Mouse (Mus musculus) intestine, embryonic 16.5 days (tissue): ENCODE results near the gene Cped1. TPM values are rescaled to one million over a fixed set of nuclear protein-coding genes. Genes with fewer than 3 reads are reported as not detected.

Experiments used
- ATAC-seq: fragments of 200-750 bp; cut with Nextera tagmentation; 2 replicates; pipeline ENCODE4 v1.8.0; 2017; ENCODE audit warnings: moderate TSS enrichment, moderate library complexity
- H3K27ac ChIP-seq: fragments of 300-500 bp; sonication (generic); 2 replicates; pipeline ENCODE4 v1.5.1; 2014; ENCODE audit warnings: mild to moderate bottlenecking, low read length
- H3K27me3 ChIP-seq: fragments of 300-500 bp; sonication (generic); replicated peaks from 2 replicates; pipeline ENCODE4 v1.6.1; 2014; ENCODE audit warnings: low read length, control low read depth, mixed read lengths; ENCODE audit not compliant: control insufficient read depth, insufficient read depth
- H3K36me3 ChIP-seq: fragments of 300-500 bp; sonication (generic); 2 replicates; pipeline ENCODE4 v1.6.1; 2014; ENCODE audit warnings: low read length, control low read depth; ENCODE audit not compliant: control insufficient read depth, insufficient read depth
- H3K4me1 ChIP-seq: fragments of 300-500 bp; sonication (generic); 2 replicates; pipeline ENCODE4 v1.6.1; 2014; ENCODE audit warnings: low read length, control low read depth, mixed read lengths; ENCODE audit not compliant: control insufficient read depth, insufficient read depth
- H3K4me2 ChIP-seq: fragments of 300-500 bp; sonication (generic); 2 replicates; pipeline ENCODE4 v1.6.1; 2014; ENCODE audit warnings: low read depth, low read length, control low read depth
- H3K4me3 ChIP-seq: fragments of 300-500 bp; sonication (generic); 2 replicates; pipeline ENCODE4 v1.5.1; 2014; ENCODE audit warnings: mild to moderate bottlenecking, low read length
- H3K9ac ChIP-seq: fragments of 300-500 bp; sonication (generic); 2 replicates; pipeline ENCODE4 v1.6.1; 2014; ENCODE audit warnings: low read depth, low read length
- H3K9me3 ChIP-seq: fragments of 300-500 bp; sonication (generic); 2 replicates; pipeline ENCODE4 v1.6.1; 2016; ENCODE audit warnings: low read length, control low read depth; ENCODE audit not compliant: control insufficient read depth
- WGBS: fragments of 180-500 bp; shearing (Covaris S2); extraction: QIAGEN DNeasy Blood & Tissue Kit; methylation state at CpG from one replicate; pipeline ENCODE4 v1.1.7; 2014; 5-methylcytosine and 5-hydroxymethylcytosine counted together
- polyA plus RNA-seq: library from polyadenylated mRNA; unstranded; fragments of >200 nt; fragmentation: Nextera tagmentation; extraction: Ambion mirVana; gene quantifications from 2 replicates; pipeline ENCODE4 v1.2.1, GENCODE M21; 2015

The Cped1 gene
- polyA plus RNA-seq, 1 experiment from 2014 or later = 17.6 TPM

DNA sequence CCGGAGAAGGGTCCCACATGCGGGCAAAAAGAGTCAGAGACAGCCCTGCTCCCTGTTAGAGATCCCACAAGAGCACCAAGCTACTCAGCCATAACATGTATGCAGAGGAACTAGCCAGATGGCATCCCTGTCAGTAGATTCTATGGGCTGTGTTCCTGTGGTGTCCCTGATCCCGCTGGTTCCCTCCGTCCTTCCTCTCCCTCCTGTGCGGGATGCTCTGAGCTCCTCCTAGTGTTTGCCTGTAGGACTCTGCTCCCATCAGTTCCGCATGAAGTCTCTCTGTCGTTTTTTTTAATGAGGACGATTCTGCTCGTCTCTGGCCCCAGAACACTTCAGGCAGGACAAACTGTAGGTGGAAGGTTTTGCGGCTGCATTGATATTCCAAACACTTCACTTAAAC lies 151.1 kb downstream of the Cped1 start:
- no peaks in the 10 kb centered on the region for H3K4me1 ChIP-seq
- 63% methylated on average over 10 of the region's 10 CpGs for WGBS
- no peak for ATAC-seq
- no peak overlapping the region for H3K27ac ChIP-seq
- H3K9me3 ChIP-seq = no peaks in the 10 kb centered on the region
- H3K27me3 ChIP-seq = no peaks in the 10 kb centered on the region
- H3K4me3 ChIP-seq = no peak overlapping the region
- H3K9ac ChIP-seq = no peak overlapping the region
- no peaks in the 10 kb centered on the region for H3K36me3 ChIP-seq
- H3K4me2 ChIP-seq = no peak overlapping the region

DNA sequence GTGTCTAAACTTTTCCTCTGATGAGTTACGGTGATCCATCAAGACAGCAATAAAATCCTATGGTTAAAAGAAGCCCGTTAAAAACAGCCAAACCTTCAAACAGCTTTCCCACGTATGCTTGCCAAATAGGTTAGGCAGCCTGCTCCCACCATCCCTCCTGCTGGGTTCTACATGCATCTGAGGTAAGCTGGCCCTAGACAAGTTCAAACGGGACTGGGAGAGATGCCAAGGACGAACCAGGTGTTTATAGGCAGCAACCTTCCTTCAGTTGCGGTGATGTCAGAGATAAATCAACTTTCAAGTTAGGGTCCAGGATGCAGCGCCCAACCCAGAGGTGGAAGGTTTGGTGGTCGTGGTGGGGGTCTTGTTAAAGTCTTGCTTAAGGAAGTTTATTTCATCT lies 155.1 kb downstream of the Cped1 start:
- Histone ChIP-seq H3K27ac (no peak overlapping the region), H3K4me3 (no peak overlapping the region), H3K9ac (no peak overlapping the region), H3K4me1 (no peaks in the 10 kb centered on the region), H3K9me3 (no peaks in the 10 kb centered on the region), H3K27me3 (no peaks in the 10 kb centered on the region), H3K4me2 (no peak overlapping the region), H3K36me3 (no peaks in the 10 kb centered on the region)
- 50% methylated on average over 8 of the region's 8 CpGs for WGBS
- ATAC-seq = no peak

DNA sequence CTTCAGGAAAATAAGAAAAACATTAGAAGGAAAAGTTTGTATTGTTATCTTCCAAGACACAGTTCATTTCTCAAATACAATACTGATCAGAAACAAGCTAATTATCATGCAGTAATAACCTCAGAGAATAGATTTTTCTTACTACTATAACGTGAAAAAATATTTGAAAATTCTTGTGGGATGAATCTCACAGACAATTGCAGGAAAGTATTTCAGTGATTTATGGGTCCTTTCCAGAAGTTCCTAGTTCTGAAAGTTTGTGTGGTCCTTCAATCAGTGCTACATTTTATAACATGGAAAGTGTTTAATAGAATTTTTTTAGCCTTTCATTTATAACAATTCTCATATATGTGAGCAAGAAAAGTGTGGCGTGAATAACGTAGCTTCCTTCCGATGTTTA lies 161.5 kb downstream of the Cped1 start:
- H3K36me3 ChIP-seq = no peaks in the 10 kb centered on the region
- no peak for ATAC-seq
- no peak overlapping the region for H3K4me3 ChIP-seq
- H3K27me3 ChIP-seq = no peaks in the 10 kb centered on the region
- 81% methylated on average over 4 of the region's 4 CpGs for WGBS
- no peak overlapping the region for H3K9ac ChIP-seq
- H3K27ac ChIP-seq = no peak overlapping the region
- no peaks in the 10 kb centered on the region for H3K4me1 ChIP-seq
- no peak overlapping the region for H3K4me2 ChIP-seq
- H3K9me3 ChIP-seq = no peaks in the 10 kb centered on the region

DNA sequence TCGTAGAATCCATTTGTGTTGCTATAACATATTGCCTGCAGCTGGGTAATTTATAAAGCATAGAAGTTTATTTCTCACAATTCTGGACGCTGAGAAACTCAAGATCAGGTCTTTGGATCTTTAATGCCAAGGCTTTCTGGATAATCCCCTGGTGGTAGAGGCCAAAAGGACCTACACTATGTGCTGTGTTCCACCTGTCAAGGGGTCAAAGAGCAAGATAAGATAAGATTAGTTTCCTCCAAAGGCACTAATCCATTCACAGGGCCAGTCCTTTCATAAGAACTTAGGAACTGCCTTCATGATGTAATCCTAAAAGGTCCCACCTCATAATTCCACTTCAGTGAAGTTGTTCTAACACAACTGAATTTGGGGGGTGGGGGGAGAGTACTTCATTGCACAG lies 162.8 kb downstream of the Cped1 start:
- 75% methylated on average over 2 of the region's 2 CpGs for WGBS
- ATAC-seq = no peak
- no peaks in the 10 kb centered on the region for H3K4me1 ChIP-seq
- H3K36me3 ChIP-seq = no peaks in the 10 kb centered on the region
- no peak overlapping the region for H3K4me2 ChIP-seq
- H3K9me3 ChIP-seq = no peaks in the 10 kb centered on the region
- H3K27me3 ChIP-seq = no peaks in the 10 kb centered on the region
- H3K27ac ChIP-seq = no peak overlapping the region
- no peak overlapping the region for H3K4me3 ChIP-seq
- no peak overlapping the region for H3K9ac ChIP-seq

DNA sequence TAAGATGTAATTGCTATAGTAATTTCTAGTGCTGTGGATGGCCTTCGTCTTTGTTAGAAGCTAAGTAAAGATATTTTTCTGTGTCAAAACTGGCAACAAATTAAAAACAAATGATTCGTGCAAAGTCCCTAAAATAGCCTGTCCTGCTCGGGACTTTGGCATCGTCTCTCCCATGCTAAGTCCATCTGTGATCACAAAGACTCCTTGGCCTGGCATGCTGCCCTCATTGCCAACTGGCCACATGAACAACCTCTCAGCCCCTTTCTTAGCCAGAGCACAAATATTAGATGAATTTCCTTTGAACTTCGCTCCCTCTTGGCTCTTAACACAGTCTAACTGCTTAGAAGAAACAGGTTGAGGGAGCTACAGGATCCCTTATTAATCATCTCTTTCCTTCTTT lies 171.7 kb downstream of the Cped1 start:
- WGBS = 73% methylated on average over 5 of the region's 5 CpGs
- no peak for ATAC-seq
- Histone ChIP-seq H3K4me3 (no peak overlapping the region), H3K27ac (no peak overlapping the region), H3K27me3 (no peaks in the 10 kb centered on the region), H3K36me3 (no peaks in the 10 kb centered on the region), H3K4me1 (no peaks in the 10 kb centered on the region), H3K9me3 (no peaks in the 10 kb centered on the region), H3K4me2 (no peak overlapping the region), H3K9ac (no peak overlapping the region)

DNA sequence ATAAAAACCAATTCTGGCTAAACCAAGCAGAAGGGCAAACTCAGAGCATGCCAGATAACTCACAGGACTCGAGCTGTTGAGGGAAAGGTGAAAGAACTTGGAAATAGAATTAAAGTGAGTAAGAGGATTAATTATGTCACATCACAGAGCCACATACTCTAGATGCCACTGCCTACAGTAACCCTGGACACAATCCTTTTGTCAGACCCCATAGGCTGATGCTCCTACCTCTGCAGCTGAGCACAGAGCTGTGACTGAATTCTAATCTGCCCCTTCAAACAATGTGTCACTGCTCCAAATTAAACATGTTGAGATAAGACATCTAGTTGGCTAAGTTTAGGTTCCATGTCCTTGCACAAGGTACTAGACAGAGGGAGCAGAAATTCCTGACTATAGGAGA lies 176.2 kb downstream of the Cped1 start:
- Histone ChIP-seq H3K4me1 (no peaks in the 10 kb centered on the region), H3K36me3 (no peaks in the 10 kb centered on the region), H3K27ac (no peak overlapping the region), H3K9me3 (no peaks in the 10 kb centered on the region), H3K27me3 (no peaks in the 10 kb centered on the region), H3K9ac (no peak overlapping the region), H3K4me3 (no peak overlapping the region), H3K4me2 (no peak overlapping the region)
- 45% methylated on average over 1 of the region's 1 CpGs for WGBS
- ATAC-seq = no peak

DNA sequence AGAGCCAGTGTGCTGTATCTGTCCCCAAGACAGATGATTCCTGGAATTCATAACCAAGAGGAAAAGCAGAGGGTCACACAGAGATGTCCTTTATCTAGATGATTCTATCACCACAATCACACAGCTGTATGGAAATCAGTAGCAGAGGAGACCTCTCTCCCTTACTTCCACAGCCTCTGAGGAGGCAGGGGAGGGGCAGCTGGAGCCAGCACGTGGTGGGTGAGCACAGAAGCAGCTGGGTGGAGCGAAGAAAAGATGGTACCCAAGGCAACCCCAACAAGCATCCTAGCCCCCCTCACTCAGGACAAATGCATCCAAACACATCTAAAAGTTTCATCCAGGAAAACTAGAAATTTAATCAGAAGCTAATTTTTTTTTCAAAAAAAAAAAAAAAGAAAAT lies 182.7 kb downstream of the Cped1 start:
- Histone ChIP-seq H3K27me3 (no peaks in the 10 kb centered on the region), H3K9ac (no peak overlapping the region), H3K36me3 (no peaks in the 10 kb centered on the region), H3K27ac (no peak overlapping the region), H3K9me3 (no peaks in the 10 kb centered on the region), H3K4me1 (no peaks in the 10 kb centered on the region), H3K4me3 (no peak overlapping the region), H3K4me2 (no peak overlapping the region)
- 64% methylated on average over 2 of the region's 2 CpGs for WGBS
- ATAC-seq = no peak

DNA sequence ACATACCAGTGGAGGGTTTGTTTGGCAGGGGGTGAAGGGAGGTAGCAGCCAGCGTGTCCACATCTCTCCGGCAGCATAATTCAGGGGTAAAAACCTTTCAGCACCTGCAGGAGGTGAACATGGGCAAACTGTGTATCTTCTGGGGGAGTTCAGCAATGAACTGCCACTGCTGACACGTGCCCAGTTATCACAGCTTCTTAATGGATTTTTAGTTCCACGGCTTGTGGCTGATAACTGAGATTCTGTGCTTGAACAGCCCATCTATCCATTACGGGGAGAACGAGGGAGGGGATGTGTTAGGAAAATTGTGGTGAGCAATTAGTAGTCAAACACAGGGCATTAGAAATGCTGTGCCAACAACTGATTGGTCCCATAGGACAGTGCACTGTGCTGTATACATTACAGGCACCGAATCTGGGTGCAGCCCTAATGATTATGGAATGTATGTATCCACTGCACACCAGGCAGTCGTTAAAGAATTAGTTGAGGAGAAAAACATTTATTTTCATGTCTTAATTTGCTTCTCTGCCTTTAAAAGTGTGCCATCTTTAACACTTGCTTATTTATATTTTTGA lies 193.1 kb downstream of the Cped1 start:
- 72% methylated on average over 8 of the region's 8 CpGs for WGBS
- Histone ChIP-seq H3K9ac (no peak overlapping the region), H3K36me3 (no peaks in the 10 kb centered on the region), H3K4me1 (no peaks in the 10 kb centered on the region), H3K27ac (no peak overlapping the region), H3K27me3 (no peaks in the 10 kb centered on the region), H3K4me2 (no peak overlapping the region), H3K9me3 (no peaks in the 10 kb centered on the region), H3K4me3 (no peak overlapping the region)
- ATAC-seq = no peak

DNA sequence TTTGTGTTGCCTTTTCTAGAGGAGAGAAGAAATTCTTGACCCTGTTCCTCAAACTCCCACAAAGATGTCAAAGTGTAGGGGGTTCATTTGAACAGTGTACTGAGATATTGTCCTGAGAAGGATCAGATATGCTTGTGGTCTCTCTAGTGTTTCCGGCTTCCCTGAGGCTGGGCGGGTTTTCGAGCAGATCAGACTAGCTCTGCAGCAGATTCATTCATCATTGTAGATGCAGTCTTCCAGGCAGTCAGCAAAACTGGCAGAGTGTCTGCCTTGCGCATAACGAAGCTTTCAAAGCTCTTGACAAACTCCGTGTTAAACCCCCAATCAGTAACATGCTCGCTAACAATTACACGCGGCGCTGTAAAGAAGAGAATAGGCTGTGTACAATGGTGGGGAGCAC lies 194.6 kb downstream of the Cped1 start:
- H3K4me1 ChIP-seq = no peaks in the 10 kb centered on the region
- no peaks in the 10 kb centered on the region for H3K27me3 ChIP-seq
- H3K9ac ChIP-seq = no peak overlapping the region
- no peak for ATAC-seq
- H3K27ac ChIP-seq = no peak overlapping the region
- no peak overlapping the region for H3K4me3 ChIP-seq
- no peak overlapping the region for H3K4me2 ChIP-seq
- H3K36me3 ChIP-seq = no peaks in the 10 kb centered on the region
- 62% methylated on average over 10 of the region's 10 CpGs for WGBS
- H3K9me3 ChIP-seq = no peaks in the 10 kb centered on the region

DNA sequence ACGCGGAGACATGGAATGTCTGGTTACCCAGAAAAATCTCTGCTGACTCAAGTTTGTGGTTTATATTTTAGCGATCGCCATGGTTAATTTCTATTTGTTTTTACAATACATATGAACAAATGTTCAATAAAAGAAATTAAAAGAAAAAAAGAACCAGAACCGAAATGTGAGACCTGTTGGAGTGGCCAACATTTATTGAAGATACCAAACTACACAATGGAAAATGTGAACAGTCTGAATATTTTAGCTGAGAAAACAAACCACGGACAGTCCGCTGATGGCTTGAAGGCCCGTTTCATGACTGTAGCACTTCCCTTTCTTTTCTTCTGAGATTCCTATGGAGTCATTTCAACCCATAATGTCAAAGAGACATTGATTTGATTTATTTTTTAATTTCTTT lies 201.3 kb downstream of the Cped1 start:
- ATAC-seq = no peak
- no peak overlapping the region for H3K27ac ChIP-seq
- no peak overlapping the region for H3K4me2 ChIP-seq
- peaks cover 4% of the 10 kb centered on the region; the same call in 1 of the 2 replicates for H3K4me1 ChIP-seq
- no peak overlapping the region for H3K9ac ChIP-seq
- H3K9me3 ChIP-seq = no peaks in the 10 kb centered on the region
- H3K27me3 ChIP-seq = no peaks in the 10 kb centered on the region
- no peak overlapping the region for H3K4me3 ChIP-seq
- WGBS = 90% methylated on average over 8 of the region's 8 CpGs
- H3K36me3 ChIP-seq = no peaks in the 10 kb centered on the region
